Mouse (Mus musculus): ENCODE data around the gene Gm3880. TPM values are rescaled to one million over a fixed set of nuclear protein-coding genes. Genes with fewer than 3 reads are reported as not detected.
"Not testable (repeated sequence)": the region's sequence is repeated elsewhere in the genome, so short reads cannot be mapped to it uniquely, and the experiment has no call there.

Gm3880 gene
- not detected in 2 replicates for polyA plus RNA-seq (2016; fragmentation: Nextera tagmentation; extraction: Ambion mirVana)

DNA sequence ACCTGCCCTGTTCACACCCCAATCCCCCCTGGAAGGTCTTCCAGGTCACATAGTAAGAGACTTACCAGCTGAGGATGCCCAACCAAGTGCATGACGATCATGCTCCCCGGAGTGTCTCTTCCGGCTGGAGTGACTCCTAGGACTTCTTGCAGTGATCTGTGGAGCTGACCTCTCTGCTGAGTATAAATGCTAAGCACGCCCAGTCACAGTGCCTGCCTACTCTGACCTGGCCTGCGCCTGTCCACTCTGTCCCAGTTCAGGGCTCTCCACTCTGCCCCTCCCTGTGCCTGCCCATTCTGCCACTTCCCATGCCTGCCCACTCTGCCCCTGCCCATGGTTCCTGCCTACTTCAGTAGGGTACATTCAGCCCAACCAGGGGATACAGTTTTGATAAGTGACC, at the start of gene Gm3880:
Gene Gm3880, minus strand, starts transcription at position 101 of the 400 bp plus-strand sequence.
- H3K4me3 ChIP-seq; H3K36me3 ChIP-seq; H3K27ac ChIP-seq (replicated peaks); H3K4me1 ChIP-seq; H3K9me3 ChIP-seq (replicated peaks); DNase-seq (ENCODE audit: low spot score): not testable (repeated sequence)
- H3K27me3 ChIP-seq (ENCODE audit: low read depth, poor library complexity, severe bottlenecking) = peaks cover 35% of the 10 kb centered on the region
- WGBS = 91% methylated on average over 5 of the region's 5 CpGs

DNA sequence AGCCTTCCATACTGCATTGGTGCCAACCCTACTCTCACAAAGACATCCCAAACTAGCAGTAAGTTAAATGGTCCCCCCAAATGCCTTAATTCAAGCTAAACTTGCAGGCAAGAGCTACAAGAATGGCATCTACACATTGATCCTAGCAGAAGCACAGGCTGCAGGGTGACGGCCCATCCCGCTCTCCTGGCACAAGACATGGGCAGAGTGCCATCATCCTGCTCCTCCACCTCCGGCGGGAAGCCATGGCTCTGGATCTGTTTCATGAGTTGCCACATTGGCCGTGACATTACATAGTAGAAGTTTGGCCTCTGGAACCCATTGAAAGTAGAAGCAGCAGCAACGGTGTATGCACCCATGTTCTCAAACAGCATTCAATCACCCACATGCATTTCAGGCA, 37.5 kb upstream of the Gm3880 start:
- 93% methylated on average over 6 of the region's 6 CpGs for whole genome bisulfite sequencing
- not testable (repeated sequence) for H3K4me3 ChIP-seq; H3K27ac ChIP-seq (replicated peaks); H3K9me3 ChIP-seq (replicated peaks); H3K36me3 ChIP-seq; DNase-seq (ENCODE audit: low spot score); H3K4me1 ChIP-seq
- H3K27me3 ChIP-seq (ENCODE audit: low read depth, poor library complexity, severe bottlenecking) = peaks cover 25% of the 10 kb centered on the region

DNA sequence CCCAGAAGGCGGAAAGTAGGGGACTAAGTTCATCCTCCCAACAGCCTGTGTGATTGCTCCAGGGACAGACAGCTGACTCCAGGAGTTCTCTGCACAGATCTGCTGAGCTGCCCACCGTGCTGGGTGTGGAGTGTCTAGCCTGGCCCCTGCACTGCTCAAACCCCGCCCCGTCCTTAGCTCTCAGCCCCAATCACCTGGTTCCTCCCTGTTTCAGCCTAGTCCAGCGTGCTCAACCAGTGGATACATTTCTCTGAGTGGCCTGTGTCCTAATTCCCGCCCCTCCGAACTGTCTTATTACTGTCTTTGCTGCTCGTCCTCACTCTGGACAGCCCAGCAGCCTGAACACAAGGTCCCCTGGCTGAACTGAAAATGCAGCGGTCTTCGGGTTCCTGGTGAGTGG, 20.8 kb upstream of the Gm3880 start, which contains the start of the genes Gm9112 and Dmrtc1b:
Gene Gm9112, minus strand, starts transcription at position 101 of the 400 bp plus-strand sequence.
Gene Dmrtc1b, plus strand, starts transcription at position 331 of the 400 bp plus-strand sequence.
- H3K4me1 ChIP-seq; H3K27ac ChIP-seq (replicated peaks): not testable (repeated sequence)

GRCm38 (mm10) chrX:102700636-102701035, 13.9 kb upstream of the Gm3880 start:
- peaks cover 50% of the 10 kb centered on the region for H3K27me3 ChIP-seq (ENCODE audit: low read depth, poor library complexity, severe bottlenecking)
- not testable (repeated sequence) for H3K9me3 ChIP-seq (replicated peaks); DNase-seq (ENCODE audit: low spot score); H3K4me3 ChIP-seq; H3K27ac ChIP-seq (replicated peaks); H3K4me1 ChIP-seq; H3K36me3 ChIP-seq
- 79% methylated on average over 3 of the region's 3 CpGs for whole genome bisulfite sequencing

More for the DNA sequence above, 20.8 kb upstream of the Gm3880 start, which contains the start of the genes Gm9112 and Dmrtc1b:
- not testable (repeated sequence) for DNase-seq (ENCODE audit: low spot score); H3K9me3 ChIP-seq (replicated peaks); H3K4me3 ChIP-seq; H3K36me3 ChIP-seq
- H3K27me3 ChIP-seq (ENCODE audit: low read depth, poor library complexity, severe bottlenecking) = peaks cover 54% of the 10 kb centered on the region
- 85% methylated on average over 10 of the region's 10 CpGs for WGBS

GRCm38 (mm10) chrX:102689252-102689651, 2.5 kb upstream of the Gm3880 start:
- not testable (repeated sequence) for H3K4me3 ChIP-seq; H3K27ac ChIP-seq (replicated peaks); H3K4me1 ChIP-seq; H3K36me3 ChIP-seq; H3K9me3 ChIP-seq (replicated peaks)
- H3K27me3 ChIP-seq (ENCODE audit: low read depth, poor library complexity, severe bottlenecking) = peaks cover 49% of the 10 kb centered on the region
- peak; percentile 12 for DNase-seq (ENCODE audit: low spot score)
- 30% methylated on average over 4 of the region's 4 CpGs for WGBS

- WGBS = 47% methylated on average over 3 of the region's 3 CpGs
- H3K4me1 ChIP-seq; H3K36me3 ChIP-seq; H3K4me3 ChIP-seq; DNase-seq (ENCODE audit: low spot score); H3K9me3 ChIP-seq (replicated peaks); H3K27ac ChIP-seq (replicated peaks): not testable (repeated sequence)
- peaks cover 31% of the 10 kb centered on the region for H3K27me3 ChIP-seq (ENCODE audit: low read depth, poor library complexity, severe bottlenecking)
Observed at GRCm38 (mm10) chrX:102684706-102685105, 2.1 kb downstream of the Gm3880 start.

- DNase-seq (ENCODE audit: low spot score) = no peak
- Histone ChIP-seq H3K36me3 (no peaks in the 10 kb centered on the region), H3K4me3 (no peak overlapping the region), H3K27ac (replicated peaks) (no peak overlapping the region), H3K27me3 (ENCODE audit: low read depth, poor library complexity, severe bottlenecking) (peaks cover 42% of the 10 kb centered on the region), H3K4me1 (no peaks in the 10 kb centered on the region), H3K9me3 (replicated peaks) (no peaks in the 10 kb centered on the region)
- 85% methylated on average over 2 of the region's 2 CpGs for WGBS
Observed at GRCm38 (mm10) chrX:102666641-102667040, 20.1 kb downstream of the Gm3880 start.

DNA sequence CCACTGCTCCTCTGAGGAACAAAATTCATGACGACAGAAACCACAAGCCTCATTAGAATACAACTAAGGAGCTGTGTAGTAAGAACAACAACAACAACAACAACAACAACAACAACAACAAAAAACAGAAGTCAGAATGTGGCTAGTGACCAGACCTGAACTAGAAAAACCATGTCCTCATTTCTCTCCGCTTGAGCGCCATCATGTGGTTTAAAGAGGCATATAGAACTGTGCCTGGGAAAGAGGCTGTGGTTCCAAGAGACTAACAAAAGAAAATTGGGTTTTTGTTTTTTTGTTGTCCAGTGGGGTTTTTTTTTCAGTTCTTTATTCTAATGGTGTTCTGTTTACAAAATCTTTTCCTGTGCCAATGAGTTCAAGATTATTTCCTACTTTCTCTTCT, 26.1 kb downstream of the Gm3880 start:
- H3K4me1 ChIP-seq = no peaks in the 10 kb centered on the region
- no peaks in the 10 kb centered on the region for H3K9me3 ChIP-seq (replicated peaks)
- H3K27me3 ChIP-seq (ENCODE audit: low read depth, poor library complexity, severe bottlenecking) = peaks cover 18% of the 10 kb centered on the region
- no peak for DNase-seq (ENCODE audit: low spot score)
- H3K4me3 ChIP-seq = no peak overlapping the region
- no peak overlapping the region for H3K27ac ChIP-seq (replicated peaks)
- 19% methylated on average over 3 of the region's 3 CpGs for WGBS
- H3K36me3 ChIP-seq = no peaks in the 10 kb centered on the region

DNA sequence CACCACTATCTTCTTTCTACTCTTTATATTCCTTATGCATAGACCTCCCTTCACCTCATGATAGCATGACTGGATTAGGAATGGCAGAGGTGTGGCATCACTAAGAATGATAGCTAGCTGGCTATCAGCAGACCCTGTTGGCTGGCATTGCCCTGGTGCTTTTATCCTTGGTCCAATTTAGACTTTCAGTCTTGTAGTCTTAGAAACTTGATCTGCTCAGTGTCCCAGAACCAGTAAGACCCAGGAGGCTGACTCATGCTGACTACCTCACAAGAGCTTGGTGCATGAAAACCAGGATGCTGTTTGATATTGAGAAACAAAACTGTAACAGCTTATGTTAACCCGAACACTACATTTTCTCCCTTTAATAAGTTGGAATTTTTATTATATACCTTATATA, 41.1 kb downstream of the Gm3880 start:
- no peaks in the 10 kb centered on the region for H3K36me3 ChIP-seq
- no peak for DNase-seq (ENCODE audit: low spot score)
- 90% methylated on average over 1 of the region's 1 CpGs for WGBS
- H3K4me1 ChIP-seq = peaks cover 10% of the 10 kb centered on the region
- peaks cover 86% of the 10 kb centered on the region for H3K27me3 ChIP-seq (ENCODE audit: low read depth, poor library complexity, severe bottlenecking)
- H3K9me3 ChIP-seq (replicated peaks) = no peaks in the 10 kb centered on the region
- H3K4me3 ChIP-seq = no peak overlapping the region
- H3K27ac ChIP-seq (replicated peaks) = no peak overlapping the region

DNA sequence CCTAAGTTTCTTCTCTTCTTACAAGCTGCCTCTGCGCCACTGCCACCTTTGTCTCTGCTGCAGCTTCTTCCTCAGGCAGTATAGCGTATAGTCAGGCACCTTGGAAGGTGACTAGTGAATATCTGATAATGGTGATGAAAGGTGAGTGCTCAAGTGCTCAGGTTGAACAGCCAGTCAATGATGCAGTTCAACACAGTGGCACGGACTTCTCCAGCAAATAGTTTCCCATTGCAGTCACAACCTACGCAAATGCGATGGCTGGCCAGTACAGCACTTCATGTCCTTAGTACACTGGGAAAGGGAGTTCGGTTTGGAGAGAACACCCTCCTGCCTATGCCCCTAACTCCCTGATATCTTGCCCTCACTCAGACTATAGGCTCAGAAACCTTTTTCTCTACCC, 41.6 kb downstream of the Gm3880 start:
- H3K36me3 ChIP-seq = no peaks in the 10 kb centered on the region
- WGBS = 48% methylated on average over 6 of the region's 6 CpGs
- H3K4me3 ChIP-seq = peak overlapping the region; percentile 63; the same call in 1 of the 2 replicates
- peaks cover 86% of the 10 kb centered on the region for H3K27me3 ChIP-seq (ENCODE audit: low read depth, poor library complexity, severe bottlenecking)
- H3K27ac ChIP-seq (replicated peaks) = no peak overlapping the region
- H3K9me3 ChIP-seq (replicated peaks) = no peaks in the 10 kb centered on the region
- peaks cover 10% of the 10 kb centered on the region for H3K4me1 ChIP-seq
- no peak for DNase-seq (ENCODE audit: low spot score)

- Histone ChIP-seq H3K4me3 (peak overlapping the region; percentile 63), H3K27me3 (ENCODE audit: low read depth, poor library complexity, severe bottlenecking) (peaks cover 84% of the 10 kb centered on the region), H3K9me3 (replicated peaks) (no peaks in the 10 kb centered on the region), H3K27ac (replicated peaks) (peak overlapping the region; percentile 75), H3K36me3 (no peaks in the 10 kb centered on the region), H3K4me1 (peaks cover 10% of the 10 kb centered on the region)
- WGBS = 17% methylated on average over 8 of the region's 8 CpGs
- DNase-seq (ENCODE audit: low spot score) = no peak
Observed at GRCm38 (mm10) chrX:102644573-102644951, 42.2 kb downstream of the Gm3880 start.

DNA sequence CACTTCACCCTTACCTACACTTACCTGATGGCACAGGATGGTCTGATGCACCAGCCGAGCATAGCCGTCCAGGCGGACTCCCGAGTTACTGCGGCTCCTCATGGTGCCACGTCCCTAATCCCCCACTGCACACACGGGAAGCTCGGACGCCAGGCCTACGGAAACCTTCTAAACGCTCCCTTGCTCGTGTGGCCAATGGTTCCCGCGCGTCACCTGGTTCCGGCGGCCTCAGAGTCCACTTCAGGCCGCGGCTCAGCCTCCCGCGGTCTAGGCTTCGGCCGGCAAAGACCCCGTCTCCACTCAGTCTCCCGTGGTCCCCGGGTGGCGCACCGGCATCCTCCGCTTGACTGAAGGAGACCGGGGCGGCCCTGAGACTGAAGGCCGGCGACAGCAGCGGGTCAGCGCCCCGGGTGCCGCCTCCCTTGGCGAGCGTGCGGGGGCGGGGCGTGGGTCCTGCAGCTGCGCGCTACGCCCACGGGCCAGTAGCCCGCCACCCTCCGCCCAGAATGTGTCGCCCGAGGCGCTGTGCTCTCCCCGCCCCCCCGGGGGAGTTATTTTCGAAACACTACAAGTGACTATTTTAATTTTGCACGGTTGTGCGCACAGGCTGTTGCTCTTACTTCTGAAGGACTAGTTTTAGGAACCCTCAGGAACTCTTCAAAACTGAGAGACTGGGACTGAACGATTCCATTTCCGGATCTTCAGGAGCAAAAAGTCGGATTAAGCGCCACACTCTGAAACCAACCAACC, 42.8 kb downstream of the Gm3880 start, which contains the start of gene Phka1:
Gene Phka1, minus strand, starts transcription at position 424 of the 750 bp plus-strand sequence.
- peak within 1 kb of the TSS; percentile 63 for H3K4me3 ChIP-seq
- DNase-seq (ENCODE audit: low spot score) = peak; percentile 43
- peaks cover 83% of the 10 kb centered on the region for H3K27me3 ChIP-seq (ENCODE audit: low read depth, poor library complexity, severe bottlenecking)
- H3K27ac ChIP-seq (replicated peaks) = peak within 1 kb of the TSS; percentile 75
- no peaks in the 10 kb centered on the region for H3K9me3 ChIP-seq (replicated peaks)
- WGBS = 17% methylated on average over 60 of the region's 60 CpGs
- H3K36me3 ChIP-seq = no peaks in the 10 kb centered on the region
- peaks cover 10% of the 10 kb centered on the region for H3K4me1 ChIP-seq

Data from midbrain, embryonic 10.5 days (tissue).